In genomic region chr5:9661870-9662589, GRCm38 (mm10) we compare ENCODE assay signal across 12 mouse cellular contexts.
DNase-seq lines count a peak whose midpoint lies in the region; ATAC-seq lines count a peak whose summit lies in the region.
"Had no signal": no experiment of that assay in that cellular context is flagged by ENCODE, and none has a peak within 500 bp of the region (broad histone marks: within the 10 kb centered on the region; RNA-seq: fewer than 3 reads in every experiment).

No protein-coding gene starts in this region.

- no peak overlapping the region for H3K9ac ChIP-seq in hindbrain, embryonic 12.5 days
- H3K9ac ChIP-seq in hindbrain, embryonic 11.5 days (ENCODE audit: low read depth, low read length) = no peak overlapping the region
- no peak overlapping the region for H3K9ac ChIP-seq in intestine, embryonic 16.5 days (ENCODE audit: low read depth, low read length)
- H3K9ac ChIP-seq: liver, embryonic 14.5 days had no signal

- no peak overlapping the region for H3K4me3 ChIP-seq in hindbrain, embryonic 12.5 days
- H3K4me3 ChIP-seq in hindbrain, embryonic 11.5 days (ENCODE audit: low read depth, low read length) = no peak overlapping the region
- H3K4me3 ChIP-seq in intestine, embryonic 16.5 days (ENCODE audit: low read length) = no peak overlapping the region
- H3K4me3 ChIP-seq: myocyte had no signal

- no peak overlapping the region for H3K27ac ChIP-seq in hindbrain, embryonic 12.5 days
- H3K27ac ChIP-seq in hindbrain, embryonic 11.5 days (ENCODE audit: low read depth, low read length) = no peak overlapping the region
- H3K27ac ChIP-seq in intestine, embryonic 16.5 days (ENCODE audit: low read length) = no peak overlapping the region
- H3K27ac ChIP-seq: liver, embryonic 14.5 days had no signal

- H3K9me3 ChIP-seq in hindbrain, embryonic 12.5 days (replicated peaks) = no peaks in the 10 kb centered on the region
- no peaks in the 10 kb centered on the region for H3K9me3 ChIP-seq in hindbrain, embryonic 11.5 days (ENCODE audit: control insufficient read depth, low read length)
- H3K9me3 ChIP-seq in intestine, embryonic 16.5 days (ENCODE audit: control insufficient read depth, low read length) = no peaks in the 10 kb centered on the region

- DNase-seq in hindbrain, embryonic 11.5 days (ENCODE audit: low spot score) = no peak
- DNase-seq in layer of hippocampus, adult 11-12 months (ENCODE audit: low spot score) = peak; percentile 41
- DNase-seq in left cerebral cortex, postnatal 36 days (ENCODE audit: low spot score in 2 of 2) = peak; percentile 52 to 54
- peak; percentile 38 to 63 for DNase-seq in right cerebral cortex, postnatal 36 days (ENCODE audit: low spot score in 2 of 2)
- no peak for DNase-seq in thymus, adult 18-20 months
- DNase-seq: cerebellum, postnatal 25 days; gastrocnemius, postnatal 25 days had no signal

- H3K27me3 ChIP-seq in hindbrain, embryonic 12.5 days = no peaks in the 10 kb centered on the region
- no peaks in the 10 kb centered on the region for H3K27me3 ChIP-seq in hindbrain, embryonic 11.5 days (ENCODE audit: control insufficient read depth, insufficient read depth, low read length)
- no peaks in the 10 kb centered on the region for H3K27me3 ChIP-seq in intestine, embryonic 16.5 days (replicated peaks; ENCODE audit: control insufficient read depth, insufficient read depth, low read length)

- WGBS in hindbrain, embryonic 12.5 days = 57% methylated on average over 9 of the region's 9 CpGs
- WGBS in hindbrain, embryonic 11.5 days = 64% methylated on average over 9 of the region's 9 CpGs
- WGBS in intestine, embryonic 16.5 days = 61% methylated on average over 9 of the region's 9 CpGs

- ATAC-seq in hindbrain, embryonic 12.5 days (ENCODE audit: low FRiP score) = peak; percentile 54; the same call in 1 of the 2 replicates
- no peak for ATAC-seq in hindbrain, embryonic 11.5 days (ENCODE audit: low FRiP score)
- ATAC-seq in inflammation-experienced regulatory T-cells, adult 6 months = no peak
- ATAC-seq in intestine, embryonic 16.5 days = no peak

- H3K4me1 ChIP-seq in hindbrain, embryonic 12.5 days = no peaks in the 10 kb centered on the region
- H3K4me1 ChIP-seq in hindbrain, embryonic 11.5 days (replicated peaks; ENCODE audit: control insufficient read depth, insufficient read depth, low read length) = no peaks in the 10 kb centered on the region
- no peaks in the 10 kb centered on the region for H3K4me1 ChIP-seq in intestine, embryonic 16.5 days (ENCODE audit: control insufficient read depth, insufficient read depth, low read length)

- intact Hi-C loops in left cerebral cortex, postnatal 36 days (cut with DNase I) = no loop called here

- H3K4me2 ChIP-seq in hindbrain, embryonic 12.5 days (replicated peaks) = no peak overlapping the region
- no peak overlapping the region for H3K4me2 ChIP-seq in hindbrain, embryonic 11.5 days (replicated peaks; ENCODE audit: low read depth, low read length)
- no peak overlapping the region for H3K4me2 ChIP-seq in intestine, embryonic 16.5 days (ENCODE audit: low read depth, low read length)

- H3K36me3 ChIP-seq in hindbrain, embryonic 12.5 days = no peaks in the 10 kb centered on the region
- H3K36me3 ChIP-seq in hindbrain, embryonic 11.5 days (ENCODE audit: control insufficient read depth, insufficient read depth, low read length) = no peaks in the 10 kb centered on the region
- no peaks in the 10 kb centered on the region for H3K36me3 ChIP-seq in intestine, embryonic 16.5 days (ENCODE audit: control insufficient read depth, insufficient read depth, low read length)

Comparison
In these comparisons a context has a peak if more than half of its experiments do, and no peak if none do; other contexts are left out.
1. DNase-seq: peak in layer of hippocampus, adult 11-12 months (single experiment), left cerebral cortex, postnatal 36 days (2 of 2) and right cerebral cortex, postnatal 36 days (2 of 2); none in hindbrain, embryonic 11.5 days (single experiment) and thymus, adult 18-20 months (0 of 2).